Mouse (Mus musculus) intestine, embryonic 15.5 days (tissue): ENCODE data around the gene B4galnt2. TPM values are rescaled to one million over a fixed set of nuclear protein-coding genes. Genes with fewer than 3 reads are reported as not detected.
A peak's percentile ranks its signal among the peaks of the same experiment; 100 is the strongest.
"Not testable (repeated sequence)": the region's sequence is repeated elsewhere in the genome, so short reads cannot be mapped to it uniquely, and the experiment has no call there.

Experiments
- ATAC-seq: fragments of 200-750 bp; cut with Nextera tagmentation; 2 replicates; pipeline ENCODE4 v1.8.0; 2017; ENCODE audit warnings: moderate TSS enrichment, moderate library complexity
- H3K27ac ChIP-seq: fragments of 300-500 bp; sonication (generic); 2 replicates; pipeline ENCODE4 v1.5.1; 2015; ENCODE audit warnings: mild to moderate bottlenecking, inconsistent platforms
- H3K27me3 ChIP-seq: fragments of 300-500 bp; sonication (generic); replicated peaks from 2 replicates; pipeline ENCODE4 v1.6.1; 2015; ENCODE audit warnings: inconsistent platforms
- H3K36me3 ChIP-seq: fragments of 300-500 bp; sonication (generic); 2 replicates; pipeline ENCODE4 v1.6.1; 2015; ENCODE audit warnings: inconsistent platforms
- H3K4me1 ChIP-seq: fragments of 300-500 bp; sonication (generic); replicated peaks from 2 replicates; pipeline ENCODE4 v1.6.1; 2015; ENCODE audit warnings: inconsistent platforms
- H3K4me2 ChIP-seq: fragments of 300-500 bp; sonication (generic); replicated peaks from 2 replicates; pipeline ENCODE4 v1.6.1; 2015; ENCODE audit warnings: mild to moderate bottlenecking, inconsistent platforms
- H3K4me3 ChIP-seq: fragments of 300-500 bp; sonication (generic); replicated peaks from 2 replicates; pipeline ENCODE4 v1.5.1; 2015; ENCODE audit warnings: inconsistent platforms
- H3K9ac ChIP-seq: fragments of 300-500 bp; sonication (generic); 2 replicates; pipeline ENCODE4 v1.6.1; 2015; ENCODE audit warnings: inconsistent platforms
- H3K9me3 ChIP-seq: fragments of 300-500 bp; sonication (generic); 2 replicates; pipeline ENCODE4 v1.6.1; 2016; ENCODE audit warnings: inconsistent platforms
- WGBS: fragments of 180-500 bp; shearing (Covaris S2); methylation state at CpG from one replicate; pipeline ENCODE4 v1.1.7; 2015; 5-methylcytosine and 5-hydroxymethylcytosine counted together
- polyA plus RNA-seq: library from polyadenylated mRNA; unstranded; fragments of >200 nt; fragmentation: Nextera tagmentation; extraction: Ambion mirVana; gene quantifications from 2 replicates; pipeline ENCODE4 v1.2.1, GENCODE M21; 2015

B4galnt2 gene
- polyA plus RNA-seq, 1 experiment from 2014 or later: 36.3 TPM

DNA sequence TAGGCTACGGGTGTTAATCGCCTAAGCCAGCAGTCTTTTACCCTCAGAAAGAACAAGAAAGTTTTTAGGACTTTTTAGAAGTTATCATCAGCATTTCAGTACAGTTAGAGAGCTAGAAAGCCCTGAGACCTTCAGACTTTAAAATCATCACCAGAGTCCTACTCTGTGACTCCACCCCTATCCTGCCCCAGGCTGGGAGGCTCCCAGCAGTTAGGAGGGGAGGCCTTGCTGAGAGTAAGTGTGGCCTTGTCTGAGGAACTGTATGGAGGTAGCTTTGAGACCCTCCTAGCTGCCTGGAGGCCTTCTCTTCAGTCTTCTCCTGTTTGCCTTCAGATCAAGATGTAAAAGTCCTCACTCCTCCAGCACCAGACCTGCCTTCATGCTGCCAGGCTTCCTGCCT, 9.5 kb upstream of the B4galnt2 start:
- no peaks in the 10 kb centered on the region for H3K9me3 ChIP-seq
- H3K4me1 ChIP-seq: no peaks in the 10 kb centered on the region
- no peaks in the 10 kb centered on the region for H3K36me3 ChIP-seq
- H3K4me2 ChIP-seq: peak overlapping the region; percentile 22
- ATAC-seq: peak; percentile 57
- 13% methylated on average over 2 of the region's 2 CpGs for WGBS
- H3K27me3 ChIP-seq: no peaks in the 10 kb centered on the region
- no peak overlapping the region for H3K4me3 ChIP-seq
- H3K27ac ChIP-seq: peak overlapping the region; percentile 79
- H3K9ac ChIP-seq: no peak overlapping the region

- peak; percentile 54 for ATAC-seq
- H3K9me3 ChIP-seq, H3K27ac ChIP-seq, H3K4me3 ChIP-seq, H3K4me2 ChIP-seq, H3K4me1 ChIP-seq, H3K27me3 ChIP-seq, H3K9ac ChIP-seq, H3K36me3 ChIP-seq: not testable (repeated sequence)
- WGBS: 0% methylated on average over 3 of the region's 6 CpGs
Measured at GRCm38 (mm10) chr11:95923477-95923876, 8.8 kb upstream of the B4galnt2 start.

DNA sequence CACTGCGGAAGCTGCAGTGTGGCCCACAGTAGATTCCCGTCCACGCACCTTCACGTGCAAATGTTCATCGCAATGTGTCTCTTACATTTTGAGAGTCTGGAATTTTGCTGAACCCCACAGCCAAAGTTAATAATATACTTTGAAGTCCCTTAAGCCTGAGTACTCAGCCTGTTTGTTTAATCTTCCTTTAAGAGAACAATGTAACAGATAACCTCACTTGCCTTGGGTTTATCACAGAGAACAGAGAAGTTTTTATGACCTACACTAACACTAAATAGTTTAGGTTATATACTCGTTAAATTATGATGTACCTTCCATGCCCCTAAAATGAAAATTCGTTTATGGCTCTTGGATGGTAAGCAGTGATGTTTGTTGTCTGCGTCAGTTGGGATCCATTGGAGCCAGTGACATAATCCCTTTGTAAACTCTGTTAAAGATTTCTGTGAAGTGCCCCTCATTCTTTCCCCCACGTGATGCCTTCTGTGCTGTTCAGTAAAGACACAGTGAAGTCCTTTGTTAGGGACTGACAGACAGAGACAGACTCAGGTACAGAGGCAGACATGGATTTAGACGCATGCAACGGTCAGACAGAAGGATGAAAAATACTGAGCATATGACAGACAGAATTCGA, 7.4 kb upstream of the B4galnt2 start:
- H3K27me3 ChIP-seq: peaks cover 3% of the 10 kb centered on the region; the same call in 1 of the 2 replicates
- peak; percentile 69 for ATAC-seq

DNA sequence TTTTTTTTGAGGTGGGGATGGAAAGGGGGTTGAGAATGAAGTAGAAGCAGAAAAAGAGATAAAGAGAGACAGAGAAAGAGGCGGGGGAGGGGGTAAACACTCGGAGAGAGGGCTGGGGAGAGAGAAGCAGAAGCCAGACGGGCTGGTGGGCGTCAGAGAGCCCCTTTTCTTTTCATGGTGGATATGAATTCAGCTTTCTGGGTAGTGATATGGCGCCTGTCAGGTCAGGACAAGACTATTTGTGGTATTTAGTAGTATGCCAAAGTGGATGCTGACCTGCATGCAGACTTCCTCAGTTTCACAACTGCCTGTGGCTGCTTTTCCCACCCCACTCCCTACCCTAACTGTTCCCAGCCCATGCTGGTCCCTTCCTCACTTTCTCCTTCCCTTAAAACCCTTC, 1.7 kb upstream of the B4galnt2 start:
- 5% methylated on average over 5 of the region's 5 CpGs for WGBS
- peaks cover 18% of the 10 kb centered on the region for H3K27me3 ChIP-seq
- no peaks in the 10 kb centered on the region for H3K36me3 ChIP-seq
- no peak overlapping the region for H3K9ac ChIP-seq
- no peak overlapping the region for H3K4me3 ChIP-seq
- no peaks in the 10 kb centered on the region for H3K9me3 ChIP-seq
- 0 out of 2 replicates have a peak, but pooled peaks cover 6% of the 10 kb centered on the region for H3K4me1 ChIP-seq
- peak overlapping the region; percentile 42 for H3K4me2 ChIP-seq
- 0 out of 2 replicates have a peak overlapping the region, but pooled peaks have one; percentile 48 for H3K27ac ChIP-seq
- no peak for ATAC-seq

More for the DNA sequence above, 7.4 kb upstream of the B4galnt2 start:
- 41% methylated on average over 12 of the region's 12 CpGs for WGBS
- H3K4me1 ChIP-seq: no peaks in the 10 kb centered on the region
- peak overlapping the region; percentile 48 for H3K27ac ChIP-seq
- H3K4me2 ChIP-seq: peak overlapping the region; percentile 9; the same call in 1 of the 2 replicates
- H3K4me3 ChIP-seq: no peak overlapping the region
- no peak overlapping the region for H3K9ac ChIP-seq
- H3K9me3 ChIP-seq: no peaks in the 10 kb centered on the region
- no peaks in the 10 kb centered on the region for H3K36me3 ChIP-seq

GRCm38 (mm10) chr11:95915006-95915710, 467 bp upstream of the B4galnt2 start:
- ATAC-seq: peak; percentile 37; the same call in 1 of the 2 replicates
- peaks cover 18% of the 10 kb centered on the region for H3K27me3 ChIP-seq
- H3K36me3 ChIP-seq: no peaks in the 10 kb centered on the region
- peak overlapping the region; percentile 84 for H3K27ac ChIP-seq
- H3K9ac ChIP-seq: peak overlapping the region; percentile 52
- H3K4me3 ChIP-seq: peak overlapping the region; percentile 46
- peak overlapping the region; percentile 61 for H3K4me2 ChIP-seq
- no peaks in the 10 kb centered on the region for H3K9me3 ChIP-seq
- under 1% methylated on average over 28 of the region's 28 CpGs for WGBS
- 0 out of 2 replicates have a peak, but pooled peaks cover 6% of the 10 kb centered on the region for H3K4me1 ChIP-seq

- peak overlapping the region; percentile 61 for H3K4me2 ChIP-seq
- peak; percentile 16; the same call in 1 of the 2 replicates for ATAC-seq
- 0 out of 2 replicates have a peak, but pooled peaks cover 6% of the 10 kb centered on the region for H3K4me1 ChIP-seq
- peak overlapping the region; percentile 52 for H3K9ac ChIP-seq
- H3K27ac ChIP-seq: peak overlapping the region; percentile 84
- 3% methylated on average over 14 of the region's 14 CpGs for WGBS
- peak overlapping the region; percentile 46 for H3K4me3 ChIP-seq
- H3K36me3 ChIP-seq: no peaks in the 10 kb centered on the region
- H3K9me3 ChIP-seq: no peaks in the 10 kb centered on the region
- H3K27me3 ChIP-seq: peaks cover 18% of the 10 kb centered on the region
Measured at GRCm38 (mm10) chr11:95913959-95914566, 628 bp downstream of the B4galnt2 start.

DNA sequence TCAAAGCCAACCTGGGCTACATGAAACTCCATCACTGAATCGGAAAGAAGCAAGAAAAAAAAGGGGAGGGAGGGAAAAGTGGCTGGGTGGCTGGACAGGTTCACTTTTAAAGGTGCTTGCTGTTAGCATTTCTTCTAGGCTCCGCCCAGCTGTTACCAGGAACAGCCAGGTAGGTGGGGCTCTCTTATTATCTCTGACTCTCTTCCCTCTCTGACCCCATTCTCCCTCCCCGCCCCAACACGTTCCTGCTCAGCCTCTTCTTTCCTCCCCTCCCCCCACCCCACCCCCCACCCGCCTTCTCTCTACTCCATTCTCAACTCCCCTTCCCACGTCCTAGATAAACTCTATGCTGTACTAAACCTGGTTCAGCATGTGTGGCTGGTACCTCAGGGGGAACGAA, 3.1 kb downstream of the B4galnt2 start:
- Histone ChIP-seq H3K27ac (peak overlapping the region; percentile 70), H3K9me3 (no peaks in the 10 kb centered on the region), H3K9ac (no peak overlapping the region), H3K36me3 (no peaks in the 10 kb centered on the region), H3K4me3 (no peak overlapping the region), H3K4me1 (0 out of 2 replicates have a peak, but pooled peaks cover 6% of the 10 kb centered on the region), H3K4me2 (peak overlapping the region; percentile 38), H3K27me3 (peaks cover 14% of the 10 kb centered on the region)
- peak; percentile 76 for ATAC-seq
- 14% methylated on average over 6 of the region's 7 CpGs for WGBS

- H3K4me1 ChIP-seq: no peaks in the 10 kb centered on the region
- 86% methylated on average over 5 of the region's 5 CpGs for WGBS
- ATAC-seq: no peak
- H3K9me3 ChIP-seq: no peaks in the 10 kb centered on the region
- no peak overlapping the region for H3K4me3 ChIP-seq
- no peak overlapping the region for H3K4me2 ChIP-seq
- H3K9ac ChIP-seq: no peak overlapping the region
- H3K36me3 ChIP-seq: no peaks in the 10 kb centered on the region
- H3K27ac ChIP-seq: no peak overlapping the region
- H3K27me3 ChIP-seq: peaks cover 3% of the 10 kb centered on the region; the same call in 1 of the 2 replicates
Measured at GRCm38 (mm10) chr11:95907805-95908524, 6.7 kb downstream of the B4galnt2 start.

GRCm38 (mm10) chr11:95904290-95904689, 10.4 kb downstream of the B4galnt2 start:
- Histone ChIP-seq H3K9me3 (no peaks in the 10 kb centered on the region), H3K27ac (no peak overlapping the region), H3K36me3 (no peaks in the 10 kb centered on the region), H3K4me2 (no peak overlapping the region), H3K27me3 (no peaks in the 10 kb centered on the region), H3K4me3 (no peak overlapping the region), H3K9ac (no peak overlapping the region), H3K4me1 (no peaks in the 10 kb centered on the region)
- WGBS: 62% methylated on average over 2 of the region's 2 CpGs
- no peak for ATAC-seq

- no peaks in the 10 kb centered on the region for H3K36me3 ChIP-seq
- H3K27me3 ChIP-seq: no peaks in the 10 kb centered on the region
- H3K4me3 ChIP-seq: no peak overlapping the region
- H3K9me3 ChIP-seq: no peaks in the 10 kb centered on the region
- H3K9ac ChIP-seq: no peak overlapping the region
- no peak for ATAC-seq
- H3K4me1 ChIP-seq: no peaks in the 10 kb centered on the region
- H3K27ac ChIP-seq: no peak overlapping the region
- no peak overlapping the region for H3K4me2 ChIP-seq
- 81% methylated on average over 14 of the region's 14 CpGs for WGBS
Measured at GRCm38 (mm10) chr11:95896446-95897179, 18.1 kb downstream of the B4galnt2 start.

DNA sequence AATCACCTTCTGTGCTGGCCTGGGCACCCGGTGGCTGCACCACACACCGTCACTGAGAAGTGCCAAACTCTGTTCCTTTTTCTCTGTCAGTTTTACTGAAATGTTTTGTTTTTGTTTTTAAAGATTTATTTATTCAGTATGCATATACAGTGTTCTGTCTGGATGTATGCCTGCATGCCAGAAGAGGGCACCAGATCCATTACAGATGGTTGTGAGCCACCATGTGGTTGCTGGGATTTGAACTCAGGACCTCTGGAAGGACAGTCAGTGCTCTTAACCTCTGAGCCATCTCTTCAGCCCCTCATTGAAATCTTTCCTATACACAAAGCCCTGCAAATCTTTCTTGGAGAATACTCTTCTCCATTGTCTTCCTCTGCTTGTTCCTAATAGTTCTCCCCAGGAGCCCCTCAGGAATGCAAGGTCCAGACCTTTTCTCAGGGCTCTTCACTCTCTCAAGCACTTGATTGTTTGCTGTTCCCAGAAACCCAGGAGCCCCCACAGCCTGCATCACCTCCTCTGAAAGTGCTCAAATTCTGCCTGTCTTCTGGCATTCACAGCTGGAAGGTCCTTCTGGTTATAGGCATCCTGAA, 24.1 kb downstream of the B4galnt2 start:
- Histone ChIP-seq H3K4me1 (no peaks in the 10 kb centered on the region), H3K36me3 (0 out of 2 replicates have a peak, but pooled peaks cover 4% of the 10 kb centered on the region), H3K4me2 (no peak overlapping the region), H3K27ac (no peak overlapping the region), H3K9me3 (0 out of 2 replicates have a peak, but pooled peaks cover 3% of the 10 kb centered on the region), H3K9ac (no peak overlapping the region), H3K4me3 (no peak overlapping the region), H3K27me3 (no peaks in the 10 kb centered on the region)
- WGBS: 71% methylated on average over 2 of the region's 2 CpGs
- no peak for ATAC-seq
